Mouse (Mus musculus) CH12F3 (cell line): Measurements from ENCODE around the gene Gm10518.

Source experiments
- in situ Hi-C: fragments of 300-500 bp; cut with MboI; formaldehyde crosslinking; loops from 2 replicates; pipeline ENCODE4 v1.14.3; 2020; ENCODE audit warnings: low sequenced_read_pairs

The Gm10518 gene

DNA sequence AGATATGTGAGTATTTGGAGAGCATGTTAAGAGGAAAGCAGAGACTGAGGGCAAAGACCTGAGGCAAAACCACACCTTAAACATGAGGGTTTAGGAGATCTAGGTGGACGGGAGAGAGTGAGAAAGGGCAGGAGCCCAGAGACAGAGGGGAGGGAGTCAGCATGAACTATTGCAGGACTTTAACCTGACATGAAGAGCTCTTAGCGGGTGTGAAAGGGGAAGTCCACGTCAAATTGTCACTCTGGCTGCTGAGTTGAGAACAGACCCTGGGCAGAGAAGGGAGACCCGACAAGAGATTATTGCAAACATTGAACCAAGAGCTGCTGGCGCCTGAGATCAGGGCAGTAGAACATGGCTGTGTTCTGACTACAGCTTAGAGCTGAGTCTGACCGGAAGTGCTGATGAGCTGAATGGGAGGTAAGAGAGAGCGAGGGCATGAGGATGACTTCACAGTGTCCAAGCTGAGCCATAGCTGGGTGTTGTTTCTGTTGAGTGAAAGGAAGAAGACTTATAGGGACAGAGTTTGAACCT, 29.6 kb downstream of the Gm10518 start:
- in situ Hi-C loops: no loop called here

DNA sequence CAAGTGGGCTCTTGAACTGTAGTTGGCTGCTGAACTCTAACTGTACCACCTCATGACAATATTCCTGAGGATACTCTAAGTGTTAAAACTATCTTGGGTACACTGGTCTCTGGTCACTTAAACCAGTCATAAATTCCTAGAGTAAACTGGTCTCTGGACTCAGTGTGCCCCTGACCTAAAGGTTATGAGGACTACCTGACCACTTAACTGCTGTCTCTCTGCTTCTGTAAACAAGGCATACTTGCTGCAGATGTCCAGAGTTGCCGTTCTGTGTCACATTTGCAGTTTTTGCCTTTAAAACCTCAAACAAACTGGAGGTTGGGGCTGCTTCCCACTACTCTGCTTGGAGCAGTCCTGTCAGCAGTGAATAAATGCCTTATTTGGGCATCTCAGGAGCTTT, 30.4 kb downstream of the Gm10518 start:
- in situ Hi-C loops: no loop called here

DNA sequence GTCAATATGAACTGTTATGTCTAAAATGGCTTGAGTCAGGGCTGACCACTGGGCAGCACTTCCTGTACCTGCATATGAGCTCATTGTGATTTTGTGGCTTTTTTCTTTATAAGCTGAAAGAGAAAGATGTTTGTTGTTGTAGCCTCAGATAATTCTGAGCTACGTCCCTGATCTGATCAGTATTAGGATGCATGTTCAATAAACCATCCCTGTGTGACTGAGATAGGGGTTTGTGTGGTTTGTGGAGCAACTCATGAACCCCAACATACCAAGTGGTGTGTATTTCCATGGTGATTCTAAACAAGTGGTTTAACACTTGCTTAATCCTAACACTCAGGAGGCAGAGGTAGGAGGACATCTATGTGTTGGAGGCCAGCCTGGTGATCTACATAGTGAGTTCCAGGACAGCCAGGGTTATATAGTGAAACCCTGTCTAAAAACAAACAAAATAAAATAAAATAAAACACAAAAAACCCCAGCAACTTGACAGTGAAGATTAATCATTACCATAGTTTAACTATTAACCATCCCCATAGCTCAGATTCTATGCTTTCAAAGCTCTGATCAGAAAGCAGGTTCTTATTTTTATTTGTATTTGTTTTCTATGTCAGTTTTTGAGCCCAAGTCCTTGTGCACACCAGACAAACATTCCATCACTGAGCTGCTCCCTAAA, 32.7 kb downstream of the Gm10518 start:
- in situ Hi-C loops: no loop called here

DNA sequence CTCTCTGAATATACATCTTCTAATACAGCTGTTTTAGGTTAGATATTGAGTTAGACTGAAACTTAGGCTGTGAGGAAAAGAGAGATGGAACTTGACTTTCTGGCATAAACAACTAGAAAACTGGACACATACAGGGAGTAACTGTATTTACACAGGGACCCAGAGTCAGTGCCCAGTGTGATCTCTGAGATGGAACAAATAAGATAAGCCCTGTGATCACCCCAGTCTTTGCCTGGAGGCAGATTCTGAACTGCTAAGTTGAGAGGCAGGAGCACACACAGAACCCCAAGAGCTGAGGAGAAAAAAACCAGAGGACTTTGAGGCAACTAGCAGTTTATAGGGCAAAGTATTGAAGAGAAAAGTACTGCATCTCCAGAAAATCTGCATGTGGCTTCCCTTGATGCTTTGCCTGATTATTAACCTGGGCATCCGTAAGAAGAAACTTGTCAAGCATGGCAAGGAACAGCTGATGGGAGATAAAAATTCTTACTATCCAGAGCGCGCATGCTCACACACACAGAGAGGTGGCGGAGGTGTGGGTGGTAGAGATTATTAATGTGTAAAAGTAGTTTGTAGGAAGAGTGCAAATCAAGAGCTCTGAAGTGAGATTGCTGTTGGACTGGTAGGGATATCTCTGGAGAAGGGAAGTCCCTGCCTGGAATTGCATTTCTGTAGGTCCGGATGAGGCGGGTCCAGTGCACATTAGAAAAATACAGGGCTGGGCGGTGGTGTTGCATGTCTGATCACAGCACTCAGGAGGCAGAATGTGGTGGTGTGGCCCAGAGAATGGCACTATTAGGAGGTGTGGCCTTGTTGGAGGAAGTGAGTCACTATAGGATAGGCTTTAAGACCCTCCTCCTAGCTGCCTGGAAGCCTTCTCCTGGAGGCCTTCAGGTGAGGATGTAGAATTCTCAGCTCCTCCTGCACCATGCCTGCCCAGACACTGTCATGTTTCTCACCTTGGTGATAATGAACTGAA, 33.5 kb downstream of the Gm10518 start:
- in situ Hi-C loops: no loop called here

DNA sequence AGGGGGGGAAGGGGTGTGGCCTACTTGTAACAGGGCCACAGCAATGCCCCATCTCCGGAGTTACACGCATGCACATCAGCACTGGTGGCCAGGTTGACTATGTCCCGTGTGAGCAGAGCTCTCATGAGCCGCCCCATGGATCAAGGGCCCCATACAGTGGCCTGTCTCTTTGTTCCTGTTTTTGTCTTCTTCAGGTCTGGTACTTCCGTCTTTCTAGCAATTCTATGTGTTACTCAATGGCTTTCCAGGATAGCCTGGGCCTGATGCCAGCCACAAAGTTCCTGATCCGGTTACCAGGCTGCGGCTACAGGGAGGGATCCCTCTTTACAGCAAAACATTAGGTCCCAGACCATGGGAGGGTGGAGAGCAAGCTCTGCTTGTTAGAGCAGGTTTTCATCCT, 39.4 kb downstream of the Gm10518 start:
- in situ Hi-C loops: no loop called here

DNA sequence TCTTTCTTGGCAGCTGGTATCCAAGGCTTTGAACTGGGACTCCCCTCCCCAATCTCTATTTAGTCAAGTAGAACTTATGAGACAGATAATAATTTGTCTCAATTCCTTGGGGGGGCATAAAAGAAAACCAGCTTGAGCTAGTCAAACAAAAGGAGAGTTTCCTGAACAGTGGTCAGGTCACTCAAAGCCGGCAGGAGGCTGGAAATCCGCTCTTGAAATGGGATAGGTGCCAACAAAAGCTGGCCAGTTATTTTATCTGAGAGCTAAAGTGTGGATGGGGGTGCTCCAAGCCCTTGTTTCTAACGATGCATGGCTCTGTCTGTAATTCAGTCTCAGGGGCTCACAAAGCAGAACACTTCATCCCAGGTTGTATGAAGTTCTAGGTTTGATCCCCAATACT, 40.8 kb downstream of the Gm10518 start:
- in situ Hi-C loops: no loop called here

DNA sequence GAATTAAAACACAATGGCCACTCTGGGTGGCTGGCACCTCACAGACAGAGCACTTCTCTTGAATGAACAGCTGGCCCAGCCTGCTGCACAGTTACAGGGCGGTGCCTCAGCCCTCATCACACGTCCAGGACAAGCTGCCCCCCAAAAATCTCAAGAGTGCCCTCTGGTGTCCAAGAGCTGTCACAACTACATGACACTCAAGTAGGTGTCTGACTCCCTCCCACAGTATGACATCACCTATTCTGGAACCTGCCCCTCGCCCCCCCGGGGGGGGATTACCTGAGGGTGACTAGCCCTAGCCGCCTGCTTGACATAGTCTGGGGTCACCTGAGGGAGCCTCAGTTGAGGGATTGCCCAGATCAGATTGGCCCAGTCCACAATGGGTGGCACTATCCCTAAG, 41.7 kb downstream of the Gm10518 start:
- in situ Hi-C loops: no loop called here

DNA sequence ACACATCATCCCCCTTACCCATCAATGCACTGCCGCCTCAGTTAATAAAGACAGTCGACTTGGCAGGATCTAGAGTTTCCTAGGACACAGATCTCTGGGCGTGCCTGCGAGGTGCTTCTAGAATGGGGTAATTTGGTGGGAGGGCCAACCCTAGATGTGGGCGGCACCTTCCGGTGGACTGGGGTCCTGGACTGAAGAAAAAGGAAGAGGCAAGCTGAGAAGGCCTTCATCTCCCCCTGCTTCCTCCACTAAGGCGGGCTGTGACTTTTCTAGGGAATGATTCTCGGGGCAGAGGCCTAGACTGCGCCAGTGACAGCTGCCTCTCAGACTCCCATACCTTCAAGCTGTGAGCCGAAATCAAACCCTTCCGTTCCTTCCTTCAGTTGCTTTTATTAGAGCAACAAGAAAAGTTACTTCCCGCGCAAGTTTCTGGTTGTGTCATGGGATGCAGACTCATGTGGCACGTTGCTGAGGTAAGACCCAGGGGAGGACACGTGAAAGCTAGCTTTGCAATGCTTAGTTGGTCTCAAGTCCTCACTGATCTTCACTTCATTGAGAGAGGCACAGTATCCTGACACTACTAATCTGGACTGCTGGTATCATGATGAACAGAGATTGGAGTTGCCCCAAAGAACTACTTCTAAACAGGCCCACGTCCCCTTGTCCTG, 42.8 kb downstream of the Gm10518 start:
- in situ Hi-C loops: no loop called here

DNA sequence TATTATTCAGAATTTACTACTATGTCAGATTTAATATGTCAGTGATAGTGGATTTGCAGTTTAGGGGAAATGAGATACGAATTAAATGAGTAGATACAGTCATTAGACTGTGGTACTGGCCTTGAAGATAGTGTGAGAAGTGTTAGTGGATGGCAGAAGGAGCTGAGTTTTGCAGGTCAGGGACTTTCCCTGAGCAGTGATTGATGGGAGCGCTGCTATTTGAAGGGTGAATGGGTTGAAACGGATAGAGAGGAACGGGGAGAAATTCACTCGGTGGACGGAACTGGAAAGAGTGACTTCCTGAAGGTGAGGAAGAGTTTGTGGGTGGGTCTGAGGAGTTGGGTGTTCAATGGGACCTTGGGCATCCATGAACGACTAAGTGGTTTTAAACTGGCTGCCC, 44.0 kb downstream of the Gm10518 start:
- in situ Hi-C loops: no loop called here

DNA sequence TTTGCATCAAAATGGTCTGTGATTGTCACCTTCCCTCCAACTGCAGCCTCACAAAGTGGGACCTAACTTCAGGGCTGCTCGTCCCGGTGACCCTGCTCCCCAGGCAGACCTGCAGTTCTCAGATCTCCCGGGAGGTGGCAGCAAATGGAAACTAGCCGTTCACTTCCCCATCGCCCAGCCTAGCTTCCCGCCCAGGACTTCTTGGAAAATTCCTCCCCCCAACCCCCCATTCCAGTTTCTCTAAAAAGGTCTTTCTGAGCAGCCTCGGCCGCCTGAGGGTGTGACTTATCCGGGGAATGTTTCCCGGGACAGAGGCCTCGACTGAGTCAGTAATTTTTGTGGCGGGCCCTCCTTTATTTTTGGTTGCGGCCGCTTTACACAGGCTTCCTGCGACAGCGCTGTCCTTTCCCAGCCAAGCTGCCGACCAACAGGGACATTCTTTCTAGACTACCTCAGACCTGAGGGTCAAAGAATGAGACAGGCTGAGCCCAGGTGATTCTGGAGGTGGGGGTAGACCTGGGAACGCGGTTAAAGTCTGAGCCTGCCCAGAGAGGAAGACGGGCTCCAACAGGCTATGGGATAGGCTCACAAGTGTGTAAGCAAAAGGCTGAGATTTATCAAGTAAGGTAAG, 44.7 kb downstream of the Gm10518 start:
- in situ Hi-C loops: no loop called here

DNA sequence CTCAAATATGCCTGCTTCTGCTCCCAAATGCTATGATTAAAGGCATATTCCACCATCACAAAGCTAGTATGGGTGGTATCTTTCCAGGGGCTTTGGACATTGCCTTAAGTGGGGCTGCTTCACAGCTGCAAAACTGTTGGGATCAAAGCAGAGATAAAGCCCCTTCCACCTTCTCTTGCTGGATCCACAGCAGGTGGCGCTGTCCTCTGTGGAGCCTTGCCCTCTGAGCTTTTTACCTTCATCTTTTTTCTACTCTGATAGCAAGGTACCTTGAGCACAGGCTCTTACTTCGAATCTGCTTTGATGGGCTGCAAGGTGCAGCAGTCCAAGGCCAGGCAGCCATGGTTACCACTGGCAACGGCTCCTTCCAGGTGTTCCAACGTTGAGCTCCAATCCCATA, 50.2 kb downstream of the Gm10518 start:
- in situ Hi-C loops: loop anchor here (25.0 kb wide), 1 partner anchor 309 kb away; no protein-coding TSS in a partner anchor
